Mouse (Mus musculus) left cerebral cortex, postnatal 25 days (tissue): ENCODE measurements at regions not wholly inside any gene's neighbourhood (a gene's known extent, or its start where the extent isn't known, plus 50 kb on each side); places are given as distances from the start of the nearest gene placed in this dataset.

Experiments used
- DNase-seq, 2 experiments: peaks; one replicate each; pipeline ENCODE4 v3.0.0; 2022; ENCODE audit warnings: low spot score in 2 of 2, mixed read lengths in 1 of 2
- intact Hi-C: fragments of 180-260 bp; cut with DNase I; formaldehyde crosslinking; loops from one replicate; pipeline ENCODE4 v1.15.1; 2025

DNA sequence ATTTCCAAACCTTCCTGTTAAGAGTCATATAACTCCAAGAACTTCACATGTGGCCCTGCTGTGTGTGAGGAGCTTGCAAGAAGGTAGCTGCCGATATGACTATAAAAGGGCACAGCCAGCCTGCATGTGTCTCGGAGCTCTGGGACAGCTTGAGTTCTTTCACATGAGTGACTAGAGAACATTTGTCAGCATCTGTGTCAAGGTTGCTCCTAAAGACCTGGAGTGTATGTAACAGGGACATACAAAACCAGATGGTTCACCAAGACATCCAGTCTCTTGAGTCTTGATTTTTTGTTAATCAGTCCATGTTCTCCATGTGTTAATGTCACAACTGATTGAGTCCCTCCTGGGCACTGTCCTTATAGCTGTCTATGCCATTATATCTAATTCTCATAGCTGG is 126.2 kb upstream of the Pcsk2 start:
- no peak for DNase-seq
- intact Hi-C loops, result no loop called here

GRCm38 (mm10) chr2:143450680-143451079 is 95.3 kb upstream of the Pcsk2 start:
- intact Hi-C loops, result loop anchor here (1.0 to 10.0 kb wide), 3 partner anchors 83 to 264 kb away; partner anchors contain the start of gene Pcsk2
- peak; percentile 23 to 78 for DNase-seq

- intact Hi-C loops, result loop anchor here (1.0 to 10.0 kb wide), 3 partner anchors 84 to 264 kb away; partner anchors contain the start of gene Pcsk2
- peak; percentile 47 to 89 for DNase-seq
Measured at GRCm38 (mm10) chr2:143451256-143451655, 94.7 kb upstream of the Pcsk2 start.

- intact Hi-C loops, result loop anchor here (1.0 to 10.0 kb wide), 3 partner anchors 84 to 263 kb away; partner anchors contain the start of gene Pcsk2
- DNase-seq, result no peak
Measured at GRCm38 (mm10) chr2:143451661-143452060, 94.3 kb upstream of the Pcsk2 start.

DNA sequence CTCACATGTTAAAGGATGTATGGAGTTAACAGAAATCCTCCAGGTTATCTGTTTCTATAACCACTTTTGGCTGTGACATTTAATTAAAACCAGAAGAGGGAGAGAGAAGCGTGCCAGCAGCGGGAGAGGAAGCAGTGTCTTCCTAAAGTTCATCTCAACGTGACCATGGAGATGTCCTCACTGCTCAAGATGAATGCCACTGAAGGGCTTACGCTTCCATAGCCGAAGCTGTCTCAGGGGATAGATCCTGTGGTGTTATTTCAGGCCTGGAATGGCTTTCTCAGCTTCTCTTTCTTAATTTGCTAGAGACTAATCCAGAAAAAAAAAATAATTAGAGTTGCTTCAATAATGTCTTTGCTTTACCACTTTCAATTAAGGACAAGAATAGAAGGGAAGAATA is 78.0 kb upstream of the Pcsk2 start:
- intact Hi-C loops, result no loop called here
- DNase-seq, result no peak

DNA sequence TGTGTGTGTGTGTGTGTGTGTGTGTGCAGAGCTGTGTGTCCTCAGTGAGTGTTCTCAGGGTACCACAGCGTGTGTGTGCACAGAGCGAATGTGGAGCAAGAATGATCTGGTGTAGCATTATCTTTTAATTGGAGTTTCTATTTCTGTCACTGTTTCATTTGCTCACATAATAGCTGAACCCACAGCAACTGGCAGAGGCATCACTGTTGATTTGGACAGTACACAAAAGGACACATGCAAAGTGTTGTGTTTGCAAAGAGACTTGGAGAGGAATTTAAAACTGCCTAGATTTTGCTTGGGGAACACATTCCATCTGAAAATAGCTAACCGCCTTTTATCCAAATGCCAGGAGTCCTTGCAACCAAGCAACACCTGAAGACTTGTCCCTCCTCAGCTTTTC is 74.6 kb upstream of the Pcsk2 start:
- DNase-seq, result peak; percentile 13 to 49
- intact Hi-C loops, result no loop called here

GRCm38 (mm10) chr2:143490830-143491229 is 55.1 kb upstream of the Pcsk2 start:
- DNase-seq, result no peak
- intact Hi-C loops, result no loop called here
